Comparison of ENCODE assay signal across 12 mouse cellular contexts in the genomic region with DNA sequence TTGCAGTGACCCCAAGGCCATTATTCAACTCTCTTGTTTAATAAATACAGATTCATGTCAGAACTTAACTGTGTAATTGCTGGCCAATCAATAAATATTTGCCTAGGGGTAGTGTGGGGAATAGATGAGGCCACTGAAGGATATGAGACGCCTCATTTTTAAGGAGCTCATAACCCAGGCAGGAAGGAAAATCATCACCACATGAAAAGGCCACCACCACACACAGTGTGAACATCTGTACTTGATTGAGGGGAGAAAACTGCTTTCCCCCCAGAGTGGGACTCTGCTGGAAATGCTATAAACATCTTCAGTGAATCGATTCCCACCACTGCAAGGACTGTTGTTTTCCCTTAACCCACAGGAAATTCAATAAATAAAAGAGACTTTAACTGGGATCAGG.
DNase-seq lines count a peak whose midpoint lies in the region; ATAC-seq and TF ChIP-seq lines count a peak whose summit lies in the region.
"Had no signal": no experiment of that assay in that cellular context is flagged by ENCODE, and none has a peak within 500 bp of the region (broad histone marks: within the 10 kb centered on the region; RNA-seq: fewer than 3 reads in every experiment).

No protein-coding gene starts in this region.

- TF ChIP-seq CTCF in stomach, postnatal 0 days (IDR thresholded peaks at IDR 0.05; ENCODE audit: low read depth), result no peak
- TF ChIP-seq CTCF in thymus, adult 2 months (IDR thresholded peaks at IDR 0.05; ENCODE audit: borderline replicate concordance, control insufficient read depth, extremely low read depth, insufficient read depth, low read length, poor library complexity), result no peak

- no peak overlapping the region for H3K27ac ChIP-seq in midbrain, embryonic 11.5 days (ENCODE audit: low read depth, low read length)
- H3K27ac ChIP-seq in midbrain, embryonic 14.5 days (replicated peaks; ENCODE audit: low read depth, low read length), result no peak overlapping the region
- H3K27ac ChIP-seq in limb, embryonic 15.5 days, result peak overlapping the region; percentile 43; the same call in 1 of the 2 replicates
- H3K27ac ChIP-seq in stomach, postnatal 0 days (replicated peaks), result no peak overlapping the region
- H3K27ac ChIP-seq in thymus, adult 2 months (ENCODE audit: control insufficient read depth, insufficient read depth, low read length), result no peak overlapping the region
- H3K27ac ChIP-seq: hindbrain, embryonic 15.5 days had no signal

- 61% methylated on average over 2 of the region's 2 CpGs for WGBS in midbrain, embryonic 11.5 days
- 74% methylated on average over 2 of the region's 2 CpGs for WGBS in midbrain, embryonic 14.5 days
- 19% methylated on average over 2 of the region's 2 CpGs for WGBS in limb, embryonic 15.5 days
- WGBS in stomach, postnatal 0 days, result 34% methylated on average over 2 of the region's 2 CpGs
- WGBS in thymus, adult 2 months, result 6% methylated on average over 2 of the region's 2 CpGs

- peak; percentile 67; the same call in 1 of the 2 replicates for ATAC-seq in midbrain, embryonic 11.5 days (ENCODE audit: low FRiP score)
- ATAC-seq in midbrain, embryonic 14.5 days (ENCODE audit: low FRiP score, low TSS enrichment), result no peak
- no peak for ATAC-seq in limb, embryonic 15.5 days (ENCODE audit: insufficient number of reproducible peaks, low FRiP score, low TSS enrichment, low read depth)
- no peak for ATAC-seq in stomach, postnatal 0 days (ENCODE audit: low FRiP score, low TSS enrichment)

- no peak overlapping the region for H3K4me2 ChIP-seq in midbrain, embryonic 11.5 days
- no peak overlapping the region for H3K4me2 ChIP-seq in midbrain, embryonic 14.5 days (ENCODE audit: low read length)
- no peak overlapping the region for H3K4me2 ChIP-seq in limb, embryonic 15.5 days
- H3K4me2 ChIP-seq in stomach, postnatal 0 days (replicated peaks; ENCODE audit: low read depth), result no peak overlapping the region
- H3K4me2 ChIP-seq: hindbrain, embryonic 15.5 days had no signal

- no peaks in the 10 kb centered on the region for H3K27me3 ChIP-seq in midbrain, embryonic 11.5 days (ENCODE audit: control insufficient read depth, insufficient read depth, low read length)
- no peaks in the 10 kb centered on the region for H3K27me3 ChIP-seq in midbrain, embryonic 14.5 days (ENCODE audit: control insufficient read depth, insufficient read depth, low read length)
- no peaks in the 10 kb centered on the region for H3K27me3 ChIP-seq in limb, embryonic 15.5 days
- no peaks in the 10 kb centered on the region for H3K27me3 ChIP-seq in stomach, postnatal 0 days (ENCODE audit: control insufficient read depth, insufficient read depth, low read length)
- no peaks in the 10 kb centered on the region for H3K27me3 ChIP-seq in thymus, adult 2 months (ENCODE audit: control insufficient read depth, insufficient read depth, low read length)
- H3K27me3 ChIP-seq: hindbrain, embryonic 15.5 days had no signal

- no peak for TF ChIP-seq EP300 in stomach, postnatal 0 days (optimal IDR thresholded peaks at IDR 0.05)

- no peak for TF ChIP-seq POLR2A in thymus, adult 2 months (IDR thresholded peaks at IDR 0.05; ENCODE audit: control insufficient read depth, extremely low read depth, insufficient read depth, low read length, poor library complexity)

- no peak overlapping the region for H3K4me3 ChIP-seq in midbrain, embryonic 11.5 days (ENCODE audit: low read depth, low read length)
- no peak overlapping the region for H3K4me3 ChIP-seq in midbrain, embryonic 14.5 days (replicated peaks; ENCODE audit: low read depth, low read length)
- no peak overlapping the region for H3K4me3 ChIP-seq in limb, embryonic 15.5 days
- H3K4me3 ChIP-seq in stomach, postnatal 0 days (ENCODE audit: low read depth, low read length), result no peak overlapping the region
- no peak overlapping the region for H3K4me3 ChIP-seq in thymus, adult 2 months (ENCODE audit: control insufficient read depth, insufficient read depth, low read length)
- H3K4me3 ChIP-seq: hindbrain, embryonic 15.5 days had no signal

- H3K4me1 ChIP-seq in midbrain, embryonic 11.5 days (ENCODE audit: control insufficient read depth, insufficient read depth, low read length), result no peaks in the 10 kb centered on the region
- H3K4me1 ChIP-seq in midbrain, embryonic 14.5 days (ENCODE audit: control insufficient read depth, insufficient read depth, low read length), result no peaks in the 10 kb centered on the region
- peaks cover 5% of the 10 kb centered on the region; the same call in 1 of the 2 replicates for H3K4me1 ChIP-seq in limb, embryonic 15.5 days
- no peaks in the 10 kb centered on the region for H3K4me1 ChIP-seq in stomach, postnatal 0 days (replicated peaks; ENCODE audit: control insufficient read depth, insufficient read depth)
- no peaks in the 10 kb centered on the region for H3K4me1 ChIP-seq in thymus, adult 2 months (replicated peaks; ENCODE audit: control insufficient read depth, insufficient read depth, low read length)
- H3K4me1 ChIP-seq: hindbrain, embryonic 15.5 days had no signal

- DNase-seq in midbrain, embryonic 11.5 days (ENCODE audit: low spot score, missing footprints), result no peak
- no peak for DNase-seq in midbrain, embryonic 14.5 days
- DNase-seq in embryo, embryonic 11 days, result peak; percentile 49
- peak; percentile 63 for DNase-seq in forelimb bud, embryonic 11.5 days (ENCODE audit: low read depth, low spot score)
- no peak for DNase-seq in stomach, postnatal 0 days (ENCODE audit: low spot score)
- no peak for DNase-seq in thymus, adult 2 months
- no peak for DNase-seq in lung, postnatal 14 days
- DNase-seq: adrenal gland, adult 8-10 months; cerebellum, adult 9-11 months; lung, postnatal 36 days had no signal

- no peaks in the 10 kb centered on the region for H3K9me3 ChIP-seq in midbrain, embryonic 11.5 days (ENCODE audit: control insufficient read depth, low read length)
- H3K9me3 ChIP-seq in midbrain, embryonic 14.5 days (ENCODE audit: control insufficient read depth, low read length), result no peaks in the 10 kb centered on the region
- no peaks in the 10 kb centered on the region for H3K9me3 ChIP-seq in limb, embryonic 15.5 days
- H3K9me3 ChIP-seq in stomach, postnatal 0 days (ENCODE audit: control insufficient read depth, low read length), result no peaks in the 10 kb centered on the region
- H3K9me3 ChIP-seq: hindbrain, embryonic 15.5 days had no signal

- H3K9ac ChIP-seq in midbrain, embryonic 11.5 days (ENCODE audit: low read length), result no peak overlapping the region
- no peak overlapping the region for H3K9ac ChIP-seq in midbrain, embryonic 14.5 days (replicated peaks; ENCODE audit: low read length)
- H3K9ac ChIP-seq in limb, embryonic 15.5 days, result no peak overlapping the region
- H3K9ac ChIP-seq in stomach, postnatal 0 days (ENCODE audit: low read length), result no peak overlapping the region
- H3K9ac ChIP-seq: hindbrain, embryonic 15.5 days had no signal

- no peaks in the 10 kb centered on the region for H3K36me3 ChIP-seq in midbrain, embryonic 11.5 days (ENCODE audit: control insufficient read depth, insufficient read depth, low read length)
- H3K36me3 ChIP-seq in midbrain, embryonic 14.5 days (ENCODE audit: control insufficient read depth, insufficient read depth, low read length), result no peaks in the 10 kb centered on the region
- no peaks in the 10 kb centered on the region for H3K36me3 ChIP-seq in limb, embryonic 15.5 days
- no peaks in the 10 kb centered on the region for H3K36me3 ChIP-seq in stomach, postnatal 0 days (ENCODE audit: control insufficient read depth, insufficient read depth, low read length)
- H3K36me3 ChIP-seq in thymus, adult 2 months (ENCODE audit: control insufficient read depth, insufficient read depth, low read length), result no peaks in the 10 kb centered on the region
- H3K36me3 ChIP-seq: hindbrain, embryonic 15.5 days had no signal

Comparison
In these comparisons a context has a peak if more than half of its experiments do, and no peak if none do; other contexts are left out.
1. DNase-seq: peak in embryo, embryonic 11 days (single experiment) and forelimb bud, embryonic 11.5 days (single experiment); none in midbrain, embryonic 11.5 days (single experiment), midbrain, embryonic 14.5 days (single experiment), stomach, postnatal 0 days (single experiment), thymus, adult 2 months (single experiment) and lung, postnatal 14 days (single experiment).